Mouse (Mus musculus) CD8-positive naive resting alpha-beta T cell, adult 2 months (primary cell): ENCODE results near the gene Dkk3.
A peak's percentile ranks its signal among the peaks of the same experiment; 100 is the strongest.
"Not testable (repeated sequence)": the region's sequence is repeated elsewhere in the genome, so short reads cannot be mapped to it uniquely, and the experiment has no call there.

Source experiments
- DNase-seq, 2 experiments: peaks; one replicate each; pipeline ENCODE4 v3.0.0; 2022; ENCODE audit warnings: low read depth in 2 of 2, low spot score in 2 of 2

Dkk3 gene

DNA sequence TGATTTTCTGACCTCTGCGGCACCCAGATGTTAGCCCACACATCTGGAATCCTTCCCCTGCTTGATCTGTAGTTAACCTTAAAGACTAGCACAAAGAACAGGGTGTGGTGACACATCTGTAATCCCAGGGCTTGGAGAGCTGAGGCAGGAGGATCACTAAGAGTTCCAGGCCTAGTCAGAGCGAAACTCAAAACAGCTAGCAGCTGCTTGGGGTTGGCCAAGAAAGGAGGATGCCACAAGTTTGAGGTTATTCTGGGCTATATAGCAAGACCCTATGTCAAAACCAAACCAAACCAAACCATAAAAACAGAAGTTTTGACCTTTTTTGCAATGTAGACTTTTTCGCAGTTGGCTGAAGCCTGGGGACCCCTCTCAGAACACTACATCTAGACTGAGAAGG lies 28.2 kb downstream of the Dkk3 start:
- DNase-seq: no peak

GRCm38 (mm10) chr7:112129851-112130250 lies 29.0 kb downstream of the Dkk3 start:
- no peak for DNase-seq

- no peak for DNase-seq
Measured at GRCm38 (mm10) chr7:112128810-112129209, 30.0 kb downstream of the Dkk3 start.

GRCm38 (mm10) chr7:112127954-112128353 lies 30.9 kb downstream of the Dkk3 start:
- no peak for DNase-seq

GRCm38 (mm10) chr7:112127085-112127637 lies 31.7 kb downstream of the Dkk3 start:
- no peak for DNase-seq

DNA sequence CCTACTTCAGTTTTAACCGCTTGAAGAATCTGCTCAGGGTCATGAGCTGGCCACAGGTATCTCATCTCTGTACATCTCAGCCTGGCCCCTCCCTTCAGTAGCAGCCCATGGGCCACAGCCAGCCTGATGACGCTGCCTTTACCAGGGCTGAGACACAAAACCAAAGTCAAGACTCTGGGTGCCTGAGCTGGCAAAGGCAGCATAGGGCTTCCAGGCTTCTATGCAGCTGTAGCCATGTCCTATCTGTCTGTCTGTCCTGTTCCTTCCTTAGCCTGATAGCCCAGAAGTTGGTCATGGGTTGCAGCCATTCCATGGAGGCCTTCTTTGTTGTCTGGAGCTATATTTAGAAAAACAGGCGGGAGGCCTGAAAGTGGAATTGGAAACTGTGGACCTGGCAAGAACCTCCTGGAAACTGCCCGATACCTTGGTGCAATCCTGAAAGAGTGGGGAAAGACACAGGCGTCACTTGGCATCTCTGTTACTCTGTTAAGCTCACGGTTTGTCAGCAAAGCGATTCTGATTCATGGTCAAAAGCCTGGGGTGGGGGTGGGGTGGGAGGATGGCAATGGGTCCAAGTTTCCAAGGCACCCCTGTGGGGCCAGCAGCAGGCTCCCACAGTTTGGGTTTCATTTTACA lies 33.1 kb downstream of the Dkk3 start:
- no peak for DNase-seq

DNA sequence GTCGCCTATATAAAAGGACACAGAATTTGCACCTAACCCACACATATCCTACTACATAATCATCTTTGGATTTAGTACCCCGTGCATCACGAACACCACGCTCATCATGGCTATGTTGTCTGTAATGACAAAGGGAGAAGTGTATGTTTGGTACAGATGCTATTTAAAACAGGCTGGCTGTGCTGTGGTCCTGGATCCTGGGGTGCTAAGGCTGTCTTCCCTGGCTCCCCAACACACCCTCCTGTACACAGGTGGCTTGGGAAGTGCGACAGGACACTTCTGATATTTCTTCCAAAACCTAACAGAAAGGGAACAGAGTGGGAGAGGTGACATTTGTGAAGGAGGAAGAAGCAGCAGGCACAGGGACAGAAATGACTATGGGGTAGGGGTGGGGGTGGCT lies 35.2 kb downstream of the Dkk3 start:
- DNase-seq: no peak

- DNase-seq: no peak
Measured at GRCm38 (mm10) chr7:112121866-112122500, 36.9 kb downstream of the Dkk3 start.

GRCm38 (mm10) chr7:112120861-112121810 lies 37.7 kb downstream of the Dkk3 start:
- DNase-seq: no peak

DNA sequence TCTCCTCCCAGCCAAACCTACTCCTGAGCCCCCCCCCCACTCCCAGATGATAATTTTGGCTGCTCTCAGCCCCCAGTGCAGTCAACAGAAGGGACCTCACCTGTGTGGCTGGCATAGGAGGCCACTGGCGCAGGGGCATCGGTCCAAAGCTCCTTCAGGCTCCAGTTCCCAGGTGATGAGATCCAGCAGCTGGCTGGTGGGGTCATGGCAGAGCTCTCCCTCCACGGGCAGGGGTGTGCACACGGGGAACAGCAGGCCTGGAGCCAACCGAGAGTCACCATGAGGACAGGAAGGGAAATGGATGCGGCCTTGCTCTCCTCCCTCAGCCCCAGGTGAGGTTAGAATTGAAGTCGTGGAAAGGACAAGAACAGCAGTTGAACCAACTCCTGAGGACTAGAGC lies 39.6 kb downstream of the Dkk3 start:
- DNase-seq: no peak

DNA sequence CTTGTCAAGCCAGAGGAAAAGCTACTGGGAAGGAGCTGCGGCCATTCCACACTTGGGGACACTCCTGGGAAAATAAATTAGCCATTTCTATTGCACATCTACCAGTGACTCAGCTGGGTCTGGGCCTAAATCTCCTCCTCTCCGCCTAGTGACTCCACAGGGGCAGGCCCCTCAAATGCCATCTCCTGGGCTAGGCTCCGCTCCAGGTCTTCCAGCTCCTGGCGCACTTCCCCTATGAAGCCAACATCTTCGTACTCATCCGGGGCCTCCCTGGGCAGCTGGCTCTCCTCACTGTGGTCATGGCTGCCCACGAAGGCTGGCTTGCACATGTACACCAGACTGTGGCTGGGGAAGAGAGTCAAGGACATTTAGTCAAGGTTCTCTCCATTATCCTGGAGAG lies 40.8 kb downstream of the Dkk3 start:
- no peak for DNase-seq

DNA sequence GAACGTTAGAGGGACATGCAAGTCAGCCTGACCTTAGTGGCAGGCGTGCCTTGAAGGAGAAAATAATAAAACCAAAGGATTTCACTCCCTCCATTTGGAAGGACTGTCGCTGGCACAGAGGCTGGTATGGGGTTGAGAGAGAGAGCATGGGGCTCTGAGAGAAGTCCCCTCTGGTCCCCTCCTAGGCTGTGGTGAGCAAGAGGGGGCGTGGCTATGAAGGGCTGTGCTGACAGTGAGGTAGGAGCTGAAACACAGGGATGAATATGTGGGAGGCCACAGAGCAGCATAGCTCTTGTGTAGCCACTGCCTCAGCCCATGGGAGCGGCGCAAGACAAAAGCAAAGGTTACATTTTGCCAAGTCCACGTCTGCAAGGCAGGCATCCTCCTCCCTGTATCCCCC lies 41.4 kb downstream of the Dkk3 start:
- DNase-seq: no peak

GRCm38 (mm10) chr7:112110638-112111372 lies 48.1 kb downstream of the Dkk3 start:
- no peak for DNase-seq

DNA sequence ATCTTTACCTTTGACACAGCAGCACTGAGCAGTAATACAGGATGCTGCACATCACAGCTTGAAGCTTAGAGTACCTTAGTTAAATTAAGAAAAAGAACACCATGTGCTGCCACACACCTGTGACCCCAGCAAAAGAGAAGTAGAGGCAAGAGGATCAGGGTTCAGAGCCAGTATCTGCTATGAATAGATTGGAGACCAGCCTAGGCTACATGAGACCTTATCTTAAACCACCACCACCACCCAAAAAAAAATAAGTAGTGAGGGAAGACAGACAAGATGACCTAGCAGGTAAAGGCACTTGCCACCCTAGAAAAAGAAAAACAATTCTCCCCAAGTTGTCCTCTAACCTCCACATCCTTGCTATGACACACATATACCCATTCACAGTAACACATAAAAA lies 50.1 kb downstream of the Dkk3 start:
- no peak for DNase-seq

DNA sequence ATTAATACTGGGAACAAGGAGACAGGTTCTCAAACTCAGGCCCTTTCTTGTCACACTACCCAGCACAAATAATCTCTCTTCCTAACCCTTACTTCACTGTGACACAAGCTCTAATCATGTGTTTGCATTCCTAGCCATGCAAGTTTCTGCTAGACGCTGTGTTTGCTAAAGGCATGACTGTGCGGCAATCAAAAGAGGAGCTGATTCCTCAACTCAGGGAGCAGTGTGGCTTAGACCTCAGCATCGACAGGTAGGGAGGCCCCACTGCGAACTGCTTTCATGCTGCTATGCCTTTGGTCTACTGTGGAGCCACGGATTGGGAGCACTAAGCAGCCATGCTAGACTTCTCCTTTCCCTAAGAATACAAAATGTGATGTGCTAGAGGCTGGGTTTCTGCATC lies 55.0 kb downstream of the Dkk3 start:
- no peak for DNase-seq

DNA sequence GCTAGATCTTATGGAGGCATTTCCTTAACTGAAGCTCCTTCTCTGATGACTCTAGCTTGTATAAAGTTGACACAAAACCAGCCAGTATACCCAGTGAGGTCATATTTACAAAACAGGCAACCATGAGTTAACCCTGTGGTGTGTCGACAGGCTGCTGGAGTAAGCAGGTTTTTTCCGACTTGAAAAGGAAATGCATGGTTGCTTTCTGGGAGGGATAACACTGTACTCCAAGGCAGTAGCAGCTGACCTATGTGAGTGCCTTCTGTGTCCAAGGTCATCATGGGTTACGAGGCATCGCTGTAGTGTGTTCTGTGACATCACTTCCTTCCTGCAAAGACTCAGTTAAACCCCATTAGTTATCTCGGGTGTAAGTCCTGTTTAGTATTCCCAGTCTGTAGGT lies 55.9 kb downstream of the Dkk3 start:
- no peak for DNase-seq

- DNase-seq: no peak
Measured at GRCm38 (mm10) chr7:112100887-112101286, 58.0 kb downstream of the Dkk3 start.

DNA sequence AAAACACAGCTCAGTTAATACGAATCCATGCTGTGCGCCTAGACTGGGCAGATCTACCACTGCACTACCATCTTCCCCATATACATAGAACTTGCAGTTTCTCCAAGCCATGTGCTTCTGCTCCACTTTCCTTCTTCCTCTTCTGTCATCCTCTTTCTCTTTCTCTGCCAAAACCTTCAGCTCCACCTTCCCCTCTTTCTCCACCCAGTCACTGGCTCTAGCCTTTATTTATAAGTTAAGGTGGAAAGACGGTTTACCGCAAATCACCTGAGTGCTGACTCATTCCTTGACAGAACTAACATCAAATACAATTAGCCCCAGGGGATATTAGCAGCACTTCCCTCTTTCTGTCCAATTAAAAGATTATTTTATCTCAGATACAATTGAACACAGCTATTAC lies 63.9 kb downstream of the Dkk3 start:
- DNase-seq: not testable (repeated sequence)

DNA sequence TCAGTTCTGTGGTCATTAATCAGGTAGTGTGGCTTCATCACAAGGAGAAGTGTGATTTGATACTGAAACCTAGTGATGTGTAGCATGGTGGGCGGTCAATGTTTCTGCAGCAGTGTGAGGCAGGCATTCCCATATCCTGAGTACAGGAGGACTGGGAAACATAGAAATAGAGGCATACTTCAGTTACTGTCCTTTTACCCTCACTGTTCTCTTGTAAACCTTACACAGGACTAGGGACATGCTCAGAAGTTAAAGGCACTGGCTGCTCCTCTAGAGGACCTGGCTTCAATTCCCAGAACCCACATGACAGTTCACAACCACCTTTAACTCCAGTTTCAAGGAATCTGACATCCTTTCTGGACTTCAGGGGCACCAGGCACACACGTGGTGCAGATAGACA lies 72.7 kb downstream of the Dkk3 start:
- no peak for DNase-seq

- peak; percentile 75 to 80 for DNase-seq
Measured at GRCm38 (mm10) chr7:112085062-112085461, 73.8 kb downstream of the Dkk3 start.

GRCm38 (mm10) chr7:112084222-112084621 lies 74.6 kb downstream of the Dkk3 start:
- no peak for DNase-seq
